Mouse (Mus musculus) liver, postnatal 0 days (tissue): ENCODE measurements around the gene Gm42878. TPM values are rescaled to one million over a fixed set of nuclear protein-coding genes. Genes with fewer than 3 reads are reported as not detected.

ENCODE experiments used
- ATAC-seq: fragments of 200-750 bp; cut with Nextera tagmentation; 2 replicates; pipeline ENCODE4 v1.8.0; 2017; ENCODE audit warnings: mild to moderate bottlenecking, moderate library complexity
- DNase-seq: peaks from one replicate; pipeline ENCODE4 v3.0.0-alpha.2; 2016
- H3K27ac ChIP-seq: fragments of 300-500 bp; sonication (generic); 2 replicates; pipeline ENCODE4 v1.5.1; 2014; ENCODE audit warnings: antibody characterized with exemption, moderate library complexity, mild to moderate bottlenecking, low read depth
- H3K27me3 ChIP-seq: fragments of 300-500 bp; sonication (generic); 2 replicates; pipeline ENCODE4 v1.6.1; 2014; ENCODE audit warnings: low read length, control low read depth, mixed read lengths; ENCODE audit not compliant: insufficient read depth
- H3K36me3 ChIP-seq: fragments of 300-500 bp; sonication (generic); replicated peaks from 2 replicates; pipeline ENCODE4 v1.6.1; 2014; ENCODE audit warnings: mild to moderate bottlenecking, control low read depth, low read length, moderate library complexity, mixed read lengths; ENCODE audit not compliant: insufficient read depth
- H3K4me1 ChIP-seq: fragments of 300-500 bp; sonication (generic); 2 replicates; pipeline ENCODE4 v1.6.1; 2014; ENCODE audit warnings: antibody characterized with exemption, mild to moderate bottlenecking, control low read depth; ENCODE audit not compliant: insufficient read depth
- H3K4me2 ChIP-seq: fragments of 300-500 bp; sonication (generic); 2 replicates; pipeline ENCODE4 v1.6.1; 2014; ENCODE audit warnings: low read depth, mild to moderate bottlenecking, low read length, moderate library complexity, mixed read lengths
- H3K4me3 ChIP-seq: fragments of 300-500 bp; sonication (generic); 2 replicates; pipeline ENCODE4 v1.5.1; 2014; ENCODE audit warnings: low read depth, low read length
- H3K9ac ChIP-seq: fragments of 300-500 bp; sonication (generic); replicated peaks from 2 replicates; pipeline ENCODE4 v1.6.1; 2014; ENCODE audit warnings: mild to moderate bottlenecking, moderate library complexity
- H3K9me3 ChIP-seq: fragments of 300-500 bp; sonication (generic); 2 replicates; pipeline ENCODE4 v1.6.1; 2016; ENCODE audit warnings: mild to moderate bottlenecking, control low read depth, low read length, mixed read lengths
- CTCF ChIP-seq: sonication (generic); IDR thresholded peaks from 2 replicates; pipeline ENCODE4 v1.5.1; 2016; ENCODE audit warnings: antibody characterized with exemption, low read depth
- EP300 ChIP-seq: IDR thresholded peaks from 2 replicates; pipeline ENCODE4 v1.6.1; 2016; ENCODE audit warnings: antibody characterized with exemption, low read depth, mild to moderate bottlenecking
- WGBS: fragments of 180-500 bp; shearing (Covaris S2); extraction: QIAGEN DNeasy Blood & Tissue Kit; methylation state at CpG from one replicate; pipeline ENCODE4 v1.1.7; 2014; ENCODE audit not compliant: insufficient replicate concordance; 5-methylcytosine and 5-hydroxymethylcytosine counted together
- polyA plus RNA-seq: library from polyadenylated mRNA; unstranded; fragments of >200 nt; fragmentation: Nextera tagmentation; extraction: Ambion mirVana; gene quantifications from 2 replicates; pipeline ENCODE4 v1.2.1, GENCODE M21; 2015

The Gm42878 gene
- polyA plus RNA-seq, 1 experiment from 2014 or later, result not detected

DNA sequence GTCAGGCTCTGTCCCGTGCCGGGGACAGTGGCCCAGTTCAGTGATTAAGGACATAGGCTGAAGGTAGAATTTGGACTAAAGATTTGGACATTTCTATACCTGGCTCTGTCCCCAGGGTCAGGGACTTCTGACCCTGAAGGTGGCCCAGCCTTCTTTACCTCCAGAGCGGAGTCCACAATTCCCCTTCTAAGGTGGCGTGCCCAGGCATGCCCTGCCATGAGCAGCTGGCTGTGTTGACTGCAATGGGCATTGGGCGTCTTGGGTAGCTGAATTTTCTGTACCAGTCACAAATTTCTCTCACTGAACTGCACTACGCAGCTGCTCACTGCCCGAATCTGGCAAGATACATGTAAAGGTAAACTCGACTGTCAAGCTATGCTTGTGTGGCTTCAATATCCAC lies 36.7 kb upstream of the Gm42878 start:
- Histone ChIP-seq H3K4me2 (no peak overlapping the region), H3K27ac (0 out of 2 replicates have a peak overlapping the region, but pooled peaks have one; percentile 11), H3K4me3 (no peak overlapping the region), H3K4me1 (peaks cover 32% of the 10 kb centered on the region), H3K36me3 (peaks cover 33% of the 10 kb centered on the region), H3K9me3 (no peaks in the 10 kb centered on the region), H3K27me3 (no peaks in the 10 kb centered on the region), H3K9ac (no peak overlapping the region)
- DNase-seq (no peak), ATAC-seq (no peak)
- TF ChIP-seq EP300, result no peak
- TF ChIP-seq CTCF, result no peak
- 81% methylated on average over 8 of the region's 8 CpGs for WGBS

DNA sequence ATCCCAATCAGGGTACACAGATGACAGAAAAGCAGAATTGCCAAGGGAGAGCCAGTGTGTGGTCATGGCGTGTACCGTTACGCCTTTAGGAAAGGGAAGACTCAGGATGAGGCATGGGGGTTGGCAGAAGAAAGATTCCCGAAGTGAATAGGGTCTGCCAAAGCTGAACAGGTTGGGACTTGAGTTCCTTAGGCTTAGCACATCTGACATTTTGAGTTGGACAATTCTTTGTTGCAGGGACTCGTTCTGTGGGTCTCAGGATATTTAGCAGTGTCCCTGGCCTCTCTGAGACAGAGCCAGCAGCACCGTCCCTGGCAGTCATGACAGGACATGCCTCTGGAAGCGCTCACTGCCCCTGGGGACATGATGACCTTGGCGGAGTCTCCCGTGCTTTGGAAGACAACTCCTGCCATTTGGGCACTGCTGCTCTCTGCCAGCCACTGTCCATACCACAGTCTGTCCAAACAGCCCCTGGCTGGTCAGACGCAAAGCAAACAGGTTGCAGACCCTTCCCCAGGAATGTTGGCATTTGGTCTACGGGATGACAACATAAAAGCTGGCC lies 31.7 kb upstream of the Gm42878 start:
- ATAC-seq (no peak), DNase-seq (no peak)
- Histone ChIP-seq H3K9ac (no peak overlapping the region), H3K4me1 (no peaks in the 10 kb centered on the region), H3K27me3 (no peaks in the 10 kb centered on the region), H3K4me2 (no peak overlapping the region), H3K4me3 (no peak overlapping the region), H3K36me3 (peaks cover 71% of the 10 kb centered on the region), H3K9me3 (no peaks in the 10 kb centered on the region), H3K27ac (no peak overlapping the region)
- 86% methylated on average over 11 of the region's 11 CpGs for WGBS
- no peak for TF ChIP-seq EP300
- no peak for TF ChIP-seq CTCF

DNA sequence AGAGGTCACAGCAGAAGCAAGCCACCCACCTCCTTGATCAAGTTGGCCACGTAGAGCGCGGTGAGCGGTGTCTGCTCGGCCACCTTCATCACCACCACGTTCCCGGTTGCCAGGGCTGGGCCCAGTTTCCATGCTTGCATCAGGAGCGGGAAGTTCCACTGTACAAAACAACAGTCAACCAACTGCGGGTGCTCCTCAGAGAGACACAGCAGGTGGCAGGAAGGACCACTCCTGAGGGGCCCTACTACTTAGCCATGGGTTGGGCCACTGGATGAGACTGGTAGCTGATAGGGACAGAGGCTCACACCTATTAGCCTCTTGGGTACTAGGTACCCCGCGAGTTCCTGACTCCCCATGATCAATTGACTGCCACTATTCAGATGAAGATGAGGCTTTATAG lies 30.6 kb upstream of the Gm42878 start:
- Histone ChIP-seq H3K4me3 (no peak overlapping the region), H3K9me3 (no peaks in the 10 kb centered on the region), H3K36me3 (peaks cover 81% of the 10 kb centered on the region), H3K4me2 (no peak overlapping the region), H3K9ac (no peak overlapping the region), H3K27me3 (no peaks in the 10 kb centered on the region), H3K4me1 (no peaks in the 10 kb centered on the region), H3K27ac (no peak overlapping the region)
- DNase-seq, result no peak
- WGBS, result 90% methylated on average over 11 of the region's 11 CpGs
- TF ChIP-seq CTCF (no peak), EP300 (no peak)
- ATAC-seq, result no peak

GRCm38 (mm10) chr5:121574145-121574544 lies 28.9 kb upstream of the Gm42878 start:
- H3K4me3 ChIP-seq, result no peak overlapping the region
- no peak for DNase-seq
- TF ChIP-seq CTCF, result 0 out of 2 replicates have a peak, but pooled peaks have one; percentile 21
- TF ChIP-seq EP300, result no peak
- H3K27ac ChIP-seq, result no peak overlapping the region
- WGBS, result 79% methylated on average over 13 of the region's 13 CpGs
- H3K9me3 ChIP-seq, result no peaks in the 10 kb centered on the region
- H3K9ac ChIP-seq, result no peak overlapping the region
- no peak overlapping the region for H3K4me2 ChIP-seq
- H3K27me3 ChIP-seq, result no peaks in the 10 kb centered on the region
- peaks cover 85% of the 10 kb centered on the region for H3K36me3 ChIP-seq
- H3K4me1 ChIP-seq, result no peaks in the 10 kb centered on the region
- no peak for ATAC-seq

- WGBS, result 77% methylated on average over 1 of the region's 1 CpGs
- no peak overlapping the region for H3K4me2 ChIP-seq
- no peak for ATAC-seq
These were observed 25.5 kb upstream of the Gm42878 start for GRCm38 (mm10) chr5:121570787-121571186.

GRCm38 (mm10) chr5:121569881-121570420 lies 24.7 kb upstream of the Gm42878 start:
- H3K4me2 ChIP-seq, result no peak overlapping the region
- H3K27me3 ChIP-seq, result no peaks in the 10 kb centered on the region
- ATAC-seq, result no peak
- no peak overlapping the region for H3K27ac ChIP-seq
- H3K9me3 ChIP-seq, result no peaks in the 10 kb centered on the region
- peaks cover 71% of the 10 kb centered on the region for H3K36me3 ChIP-seq
- TF ChIP-seq EP300 (no peak), CTCF (no peak)
- H3K4me1 ChIP-seq, result peaks cover 4% of the 10 kb centered on the region; the same call in 1 of the 2 replicates
- no peak overlapping the region for H3K4me3 ChIP-seq
- 84% methylated on average over 9 of the region's 9 CpGs for WGBS
- no peak for DNase-seq
- H3K9ac ChIP-seq, result no peak overlapping the region

More at GRCm38 (mm10) chr5:121570787-121571186, 25.5 kb upstream of the Gm42878 start:
- TF ChIP-seq EP300 (no peak), CTCF (no peak)
- H3K9me3 ChIP-seq, result no peaks in the 10 kb centered on the region
- H3K36me3 ChIP-seq, result peaks cover 75% of the 10 kb centered on the region
- H3K27me3 ChIP-seq, result no peaks in the 10 kb centered on the region
- no peak for DNase-seq
- no peaks in the 10 kb centered on the region for H3K4me1 ChIP-seq
- no peak overlapping the region for H3K27ac ChIP-seq
- no peak overlapping the region for H3K9ac ChIP-seq
- no peak overlapping the region for H3K4me3 ChIP-seq
